Mouse (Mus musculus) mouse embryonic stem cell (cell line): Measurements from ENCODE around the gene Dcaf6.

ENCODE experiments used
- in situ Hi-C, 2 experiments: fragments of 300-500 bp; cut with MboI; formaldehyde crosslinking; loops; 1 replicate in 1 of 2; 3 replicates in 1 of 2; pipeline ENCODE4 v1.14.3; 2019 to 2020; ENCODE audit warnings: low sequenced_read_pairs in 2 of 2, low pct_unique_long_range_greater_than_20kb in 1 of 2, mixed read lengths in 1 of 2; ENCODE audit not compliant: unreplicated experiment in 1 of 2

Dcaf6 gene

GRCm38 (mm10) chr1:165284096-165284495, 176.2 kb downstream of the Dcaf6 start:
- in situ Hi-C loops = no loop called here

GRCm38 (mm10) chr1:165282967-165283345, 177.3 kb downstream of the Dcaf6 start:
- in situ Hi-C loops = no loop called here

GRCm38 (mm10) chr1:165282222-165282966, 177.9 kb downstream of the Dcaf6 start:
- in situ Hi-C loops = no loop called here

DNA sequence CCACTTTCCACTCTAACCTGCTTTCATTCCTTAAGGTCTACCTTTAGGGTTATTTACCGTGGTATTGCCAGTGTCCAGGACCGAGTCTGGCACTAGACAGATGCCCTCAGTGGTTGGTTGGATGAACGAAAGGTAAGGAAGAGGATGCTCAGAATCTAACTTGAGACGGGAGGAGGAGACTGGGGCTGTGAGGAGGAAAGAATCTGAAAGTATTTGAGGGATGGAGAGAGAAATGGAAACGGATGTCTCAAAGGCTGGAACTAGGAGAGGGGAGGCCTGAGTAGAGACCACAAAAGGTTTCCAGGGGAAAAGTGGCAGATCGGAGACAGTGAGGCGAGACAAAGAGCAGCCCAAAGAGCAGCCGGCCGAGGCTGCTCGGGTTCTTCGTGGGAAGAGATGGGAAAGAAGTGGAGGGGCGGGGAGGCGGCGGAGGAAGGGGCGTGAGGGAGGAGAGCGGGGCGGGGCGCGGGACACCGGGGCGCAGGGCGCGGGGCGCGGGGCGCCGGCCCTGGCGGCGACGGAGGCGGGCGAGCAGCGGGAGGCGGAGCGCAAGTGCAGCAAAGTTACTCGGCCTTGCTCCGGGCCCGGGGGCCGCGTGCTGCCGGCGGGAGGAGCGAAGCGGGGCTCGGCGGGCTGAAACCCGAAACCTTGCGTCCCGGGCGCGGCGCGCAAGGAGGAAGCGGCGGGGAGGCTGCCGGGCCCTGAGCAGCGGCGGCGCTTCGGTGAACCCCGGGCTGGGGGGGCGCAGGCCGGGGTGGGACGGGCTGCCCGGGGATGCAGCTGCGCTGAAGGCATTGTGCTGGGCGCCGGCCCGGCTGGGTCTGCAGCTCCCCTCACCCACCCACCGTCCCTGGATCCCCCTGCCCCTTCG, 178.7 kb downstream of the Dcaf6 start:
- in situ Hi-C loops = no loop called here

DNA sequence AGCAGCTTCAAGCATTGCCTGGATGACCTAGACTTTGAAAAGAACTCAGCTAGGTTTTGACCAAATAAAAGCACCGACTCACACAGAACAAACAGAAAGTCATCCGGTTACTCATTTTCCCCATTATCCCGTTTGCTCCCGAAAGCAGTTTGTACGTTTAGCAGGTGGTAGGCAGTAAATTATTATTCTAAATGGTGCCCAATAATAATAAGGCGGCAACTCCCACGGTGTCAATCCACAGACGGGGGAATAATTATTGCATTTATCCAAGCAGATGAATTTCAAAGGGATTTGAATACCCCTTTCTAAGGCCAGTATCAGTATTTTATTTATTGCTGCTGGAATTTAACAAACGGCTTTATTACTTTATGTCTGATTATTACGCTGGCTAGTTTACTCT, 179.5 kb downstream of the Dcaf6 start:
- in situ Hi-C loops = no loop called here
